Mouse (Mus musculus): ENCODE measurements at regions not wholly inside any gene's neighbourhood (a gene's known extent, or its start where the extent isn't known, plus 50 kb on each side); places are given as distances from the start of the nearest gene placed in this dataset.

DNA sequence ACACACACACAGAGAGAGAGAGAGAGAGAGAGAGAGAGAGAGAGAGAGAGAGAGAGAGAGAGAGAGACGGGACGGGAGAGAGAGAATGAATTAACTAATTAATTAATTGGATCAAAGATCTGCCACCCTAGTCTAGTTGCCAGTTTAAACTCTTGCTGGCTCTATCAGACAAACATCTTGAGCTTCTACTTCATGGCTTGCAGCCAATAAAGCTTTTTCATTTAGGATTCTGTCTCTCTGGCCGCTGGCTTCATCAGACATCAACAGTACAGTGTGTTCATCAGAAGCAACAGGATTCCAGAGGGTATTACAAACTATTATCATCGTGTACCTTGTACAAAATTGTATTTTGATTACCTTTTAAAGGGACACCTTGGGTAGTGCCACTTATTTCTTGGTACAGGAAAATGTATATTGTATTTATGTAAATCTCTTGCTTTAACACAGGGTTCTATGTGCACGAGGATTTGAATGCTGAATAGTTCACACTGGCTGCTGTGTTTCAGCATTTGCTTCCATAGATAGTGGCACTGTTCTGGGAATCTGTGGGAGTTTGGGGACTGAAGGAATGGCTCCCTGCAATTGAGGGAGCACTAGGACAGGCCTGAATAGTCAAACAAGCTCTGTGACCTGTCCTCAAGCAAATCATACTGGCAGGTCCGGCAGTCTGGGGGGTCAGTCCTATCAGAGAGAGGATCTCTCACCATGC, 293.9 kb upstream of the Sphkap start:
- Histone ChIP-seq H3K4me2 (no peak overlapping the region), H3K9me3 (no peaks in the 10 kb centered on the region), H3K4me1 (no peaks in the 10 kb centered on the region), H3K27me3 (replicated peaks) (no peaks in the 10 kb centered on the region), H3K4me3 (replicated peaks) (no peak overlapping the region), H3K36me3 (no peaks in the 10 kb centered on the region), H3K27ac (no peak overlapping the region), H3K9ac (no peak overlapping the region)
- no peak for ATAC-seq (ENCODE audit: insufficient read depth, low FRiP score, low read depth)
- 59% methylated on average over 6 of the region's 6 CpGs for WGBS

DNA sequence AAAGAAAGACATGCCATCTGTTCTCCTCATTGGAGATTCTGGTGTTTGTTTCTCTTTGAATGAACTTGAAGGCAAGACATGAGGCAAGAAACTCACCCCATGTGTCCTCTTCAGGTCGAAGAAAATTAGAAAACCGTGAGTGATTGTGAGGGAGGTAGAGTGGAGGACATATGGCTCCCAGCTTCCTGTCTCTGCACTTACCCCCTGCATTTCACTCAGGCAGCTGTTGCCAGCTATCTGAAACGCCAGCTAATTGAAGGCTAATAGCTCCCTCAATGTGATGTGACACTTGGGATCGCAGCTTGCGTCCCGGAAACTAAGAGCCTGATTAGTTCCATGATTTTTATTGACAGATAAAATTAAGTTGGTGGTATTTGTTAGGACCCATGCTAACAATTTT, 289.4 kb upstream of the Sphkap start:
- no peak overlapping the region for H3K27ac ChIP-seq
- 43% methylated on average over 6 of the region's 6 CpGs for WGBS
- no peaks in the 10 kb centered on the region for H3K4me1 ChIP-seq
- ATAC-seq (ENCODE audit: insufficient read depth, low FRiP score, low read depth): no peak
- no peak overlapping the region for H3K4me2 ChIP-seq
- no peak overlapping the region for H3K9ac ChIP-seq
- H3K27me3 ChIP-seq (replicated peaks): no peaks in the 10 kb centered on the region
- H3K4me3 ChIP-seq (replicated peaks): no peak overlapping the region
- no peaks in the 10 kb centered on the region for H3K9me3 ChIP-seq
- H3K36me3 ChIP-seq: no peaks in the 10 kb centered on the region

DNA sequence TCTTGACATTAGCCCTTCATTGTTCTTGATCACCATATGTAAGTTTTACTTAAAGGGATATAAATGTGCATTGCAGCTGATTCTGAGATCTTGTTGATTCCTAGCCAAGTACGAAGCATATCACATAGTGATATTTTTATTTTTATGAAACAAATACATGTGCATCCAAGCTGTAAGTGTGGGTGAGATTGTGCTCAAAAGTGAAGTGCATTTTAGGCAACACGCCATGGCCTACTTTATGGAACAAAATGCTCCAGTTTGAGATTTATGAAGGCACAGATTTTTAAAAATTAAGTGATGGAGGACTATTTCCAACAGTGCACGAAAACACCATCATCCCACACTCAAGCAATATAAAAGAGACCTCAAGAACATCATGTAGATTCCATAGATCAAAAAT, 277.2 kb upstream of the Sphkap start:
- no peak overlapping the region for H3K4me3 ChIP-seq (replicated peaks)
- H3K9me3 ChIP-seq: no peaks in the 10 kb centered on the region
- H3K4me1 ChIP-seq: no peaks in the 10 kb centered on the region
- no peaks in the 10 kb centered on the region for H3K27me3 ChIP-seq (replicated peaks)
- ATAC-seq (ENCODE audit: insufficient read depth, low FRiP score, low read depth): no peak
- 71% methylated on average over 3 of the region's 3 CpGs for WGBS
- H3K4me2 ChIP-seq: no peak overlapping the region
- H3K36me3 ChIP-seq: no peaks in the 10 kb centered on the region
- no peak overlapping the region for H3K27ac ChIP-seq
- no peak overlapping the region for H3K9ac ChIP-seq

DNA sequence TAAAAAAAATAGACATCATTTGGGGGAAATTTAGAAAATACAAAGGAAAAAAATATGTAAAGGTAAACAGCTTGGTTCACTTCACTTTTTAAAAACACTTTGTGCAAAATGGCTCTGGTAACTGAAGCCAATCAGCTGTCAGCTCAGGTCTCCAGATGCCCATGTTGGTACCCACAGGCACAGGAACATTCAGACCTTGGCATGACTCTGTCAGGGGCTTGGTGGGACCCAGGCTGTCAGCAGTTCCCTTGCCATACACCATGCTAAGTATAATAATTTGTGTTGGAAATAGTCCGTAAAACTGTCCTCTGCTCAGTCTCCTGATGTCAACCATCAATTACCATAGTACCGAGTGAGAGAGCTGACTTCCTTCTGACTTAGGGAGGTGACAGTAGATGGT, 257.3 kb upstream of the Sphkap start:
- WGBS: 82% methylated on average over 2 of the region's 2 CpGs
- H3K4me3 ChIP-seq (replicated peaks): no peak overlapping the region
- H3K36me3 ChIP-seq: no peaks in the 10 kb centered on the region
- no peak overlapping the region for H3K27ac ChIP-seq
- no peak overlapping the region for H3K9ac ChIP-seq
- H3K9me3 ChIP-seq: no peaks in the 10 kb centered on the region
- no peak overlapping the region for H3K4me2 ChIP-seq
- ATAC-seq (ENCODE audit: insufficient read depth, low FRiP score, low read depth): no peak
- no peaks in the 10 kb centered on the region for H3K4me1 ChIP-seq
- H3K27me3 ChIP-seq (replicated peaks): no peaks in the 10 kb centered on the region

DNA sequence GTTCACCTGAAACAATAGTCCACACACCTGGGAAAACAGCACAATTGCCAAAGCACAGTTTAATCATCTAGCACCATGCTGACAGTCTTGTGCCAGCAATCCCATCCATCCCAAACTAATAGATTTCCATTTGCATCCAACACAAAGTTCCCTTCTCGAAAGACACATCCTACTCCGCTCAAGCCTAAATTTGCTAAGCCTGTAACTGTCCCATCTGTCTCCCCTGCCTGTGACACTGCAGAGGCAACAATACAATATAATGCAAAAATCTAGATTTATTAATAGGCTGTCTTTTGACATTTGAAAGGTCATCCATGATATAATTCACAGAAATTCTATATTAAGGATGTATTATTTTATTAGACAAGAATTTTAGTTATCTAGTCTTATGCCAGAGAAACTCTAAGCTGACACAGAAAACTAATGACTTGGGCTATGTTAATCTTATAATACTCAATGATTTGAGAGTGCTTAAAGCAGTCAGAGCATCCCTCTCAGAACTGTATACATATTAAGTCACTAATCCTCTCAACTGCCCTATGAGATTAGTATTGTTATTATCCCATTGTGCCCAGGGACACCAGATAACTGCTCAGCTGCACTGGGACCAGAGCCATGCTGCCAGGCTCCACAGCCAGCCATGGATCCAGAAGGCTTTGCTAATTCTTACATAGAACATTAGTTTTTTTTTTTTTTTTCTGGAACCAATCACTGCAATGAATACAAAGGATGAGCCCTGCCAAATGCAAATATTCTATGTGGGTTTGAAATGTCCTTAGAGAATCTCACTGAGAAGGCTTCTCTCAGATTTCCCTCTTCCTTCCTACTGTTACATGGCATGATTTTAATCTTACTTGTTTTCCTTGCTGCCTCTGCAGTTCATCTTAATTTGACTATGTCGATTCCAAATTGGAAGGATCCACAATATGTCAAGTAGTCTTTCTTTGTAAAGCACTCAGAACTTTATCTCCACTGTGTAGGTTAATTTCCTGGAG, 254.1 kb upstream of the Sphkap start:
- H3K4me1 ChIP-seq: no peaks in the 10 kb centered on the region
- H3K27me3 ChIP-seq (replicated peaks): no peaks in the 10 kb centered on the region
- H3K9ac ChIP-seq: no peak overlapping the region
- H3K4me3 ChIP-seq (replicated peaks): no peak overlapping the region
- no peak overlapping the region for H3K27ac ChIP-seq
- no peak for ATAC-seq (ENCODE audit: insufficient read depth, low FRiP score, low read depth)
- H3K9me3 ChIP-seq: no peaks in the 10 kb centered on the region
- no peak overlapping the region for H3K4me2 ChIP-seq
- 83% methylated on average over 3 of the region's 3 CpGs for WGBS
- no peaks in the 10 kb centered on the region for H3K36me3 ChIP-seq

DNA sequence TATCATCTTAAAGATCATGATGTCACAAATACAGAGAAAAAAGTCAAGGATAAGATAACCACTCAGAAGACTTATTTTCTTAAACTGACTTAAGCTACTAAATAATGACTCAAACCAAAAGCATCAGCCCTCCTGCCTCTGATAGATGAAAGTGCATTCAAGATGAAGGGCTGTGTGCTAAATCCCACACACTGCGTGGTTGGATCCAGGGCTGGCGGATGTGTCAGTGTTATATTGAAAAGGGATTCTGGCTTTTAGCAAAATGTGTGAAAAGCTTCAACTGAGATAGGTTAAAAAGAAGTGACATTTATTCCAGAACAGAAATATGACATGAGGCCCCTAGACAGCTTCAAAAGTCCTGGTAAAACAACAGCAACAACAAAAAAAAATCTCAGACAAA, 245.7 kb upstream of the Sphkap start:
- no peak for ATAC-seq (ENCODE audit: insufficient read depth, low FRiP score, low read depth)
- Histone ChIP-seq H3K4me1 (no peaks in the 10 kb centered on the region), H3K9ac (no peak overlapping the region), H3K27ac (no peak overlapping the region), H3K36me3 (no peaks in the 10 kb centered on the region), H3K27me3 (replicated peaks) (no peaks in the 10 kb centered on the region), H3K4me3 (replicated peaks) (no peak overlapping the region), H3K4me2 (no peak overlapping the region), H3K9me3 (no peaks in the 10 kb centered on the region)
- WGBS: 80% methylated on average over 2 of the region's 2 CpGs

DNA sequence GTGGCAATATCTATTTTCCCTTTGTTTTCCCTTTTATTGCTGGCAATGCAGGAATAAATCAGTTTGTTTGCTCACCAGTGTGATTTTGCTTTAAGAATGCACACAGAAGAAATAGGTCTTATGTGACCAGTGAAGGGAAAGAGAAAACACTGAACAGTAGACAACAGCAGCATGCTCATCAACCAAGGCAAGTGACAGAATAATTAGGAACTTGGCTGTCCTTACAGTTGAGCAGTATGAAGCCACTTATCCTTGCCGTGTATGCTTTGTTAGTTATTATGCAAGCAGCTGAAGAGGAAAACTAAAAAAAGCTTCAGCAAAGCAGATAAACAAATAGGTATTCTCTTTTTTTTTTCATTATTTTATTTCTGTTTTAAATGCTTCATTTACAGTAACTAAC, 237.6 kb upstream of the Sphkap start:
- Histone ChIP-seq H3K27me3 (replicated peaks) (no peaks in the 10 kb centered on the region), H3K4me1 (no peaks in the 10 kb centered on the region), H3K9me3 (no peaks in the 10 kb centered on the region), H3K4me2 (no peak overlapping the region), H3K9ac (no peak overlapping the region), H3K4me3 (replicated peaks) (no peak overlapping the region), H3K36me3 (no peaks in the 10 kb centered on the region), H3K27ac (no peak overlapping the region)
- no peak for ATAC-seq (ENCODE audit: insufficient read depth, low FRiP score, low read depth)
- WGBS: 71% methylated on average over 1 of the region's 1 CpGs

DNA sequence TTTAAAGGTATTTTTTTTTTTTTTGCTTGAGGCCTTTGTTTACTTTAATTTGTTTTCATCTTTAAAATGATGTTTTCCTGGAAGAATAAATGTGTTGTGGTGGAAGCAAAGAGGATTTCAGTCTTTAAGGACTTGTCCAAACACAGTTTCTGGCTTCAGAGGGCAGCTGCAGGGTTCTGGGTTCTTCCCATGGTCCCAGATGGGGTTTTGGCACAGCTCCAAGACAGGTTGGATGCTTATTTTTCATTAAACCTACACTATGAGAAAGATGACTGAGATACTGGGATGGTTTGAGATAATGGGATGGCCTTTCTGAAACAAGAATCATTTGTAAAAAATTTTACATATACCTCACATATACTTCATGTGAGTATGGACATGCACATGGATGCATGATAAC, 234.7 kb upstream of the Sphkap start:
- H3K27ac ChIP-seq: no peak overlapping the region

DNA sequence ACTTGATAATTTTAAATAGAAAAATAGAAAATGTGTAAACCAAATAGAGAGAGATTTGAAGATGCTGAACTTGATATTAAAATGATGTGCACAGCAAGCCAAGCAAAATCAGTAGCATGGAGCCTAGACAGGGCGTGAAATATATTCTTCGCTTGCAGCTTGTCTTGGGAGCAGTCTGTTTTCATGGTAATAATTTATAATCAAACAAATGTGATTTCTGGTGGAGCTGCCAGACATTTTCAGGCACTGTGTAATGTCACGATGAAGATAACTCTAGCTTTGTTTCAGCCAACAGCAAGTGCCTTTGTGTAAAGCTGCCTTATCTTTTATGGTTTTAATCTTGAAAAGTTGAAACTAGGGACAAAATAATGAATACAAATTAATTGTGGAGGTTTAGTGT, 228.1 kb upstream of the Sphkap start:
- Histone ChIP-seq H3K36me3 (no peaks in the 10 kb centered on the region), H3K4me1 (no peaks in the 10 kb centered on the region), H3K9me3 (no peaks in the 10 kb centered on the region)

More for the DNA sequence above, 234.7 kb upstream of the Sphkap start:
- Histone ChIP-seq H3K4me3 (replicated peaks) (no peak overlapping the region), H3K27me3 (replicated peaks) (no peaks in the 10 kb centered on the region), H3K4me1 (no peaks in the 10 kb centered on the region), H3K36me3 (no peaks in the 10 kb centered on the region), H3K9me3 (no peaks in the 10 kb centered on the region), H3K4me2 (no peak overlapping the region), H3K9ac (no peak overlapping the region)
- ATAC-seq (ENCODE audit: insufficient read depth, low FRiP score, low read depth): no peak

DNA sequence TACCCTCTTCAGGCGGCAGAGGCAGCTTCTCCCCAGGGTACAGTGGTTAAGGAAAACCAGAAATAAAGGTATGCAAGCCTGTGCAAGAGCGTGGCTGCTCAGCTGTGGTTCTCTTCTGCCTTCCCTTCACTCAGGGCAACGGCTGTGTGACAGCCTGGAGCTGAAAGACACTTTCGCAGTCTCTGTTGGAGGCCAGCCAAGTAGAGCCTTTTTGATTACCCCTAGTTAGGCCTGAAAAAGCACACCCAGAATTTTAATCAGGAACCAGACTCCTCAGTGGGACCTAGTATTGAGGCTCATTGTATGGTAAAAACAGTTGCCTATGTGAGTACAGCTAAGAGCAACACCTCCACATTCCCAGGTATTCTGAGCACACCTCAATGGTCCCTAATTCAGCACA, 223.8 kb upstream of the Sphkap start:
- H3K4me3 ChIP-seq (replicated peaks): no peak overlapping the region
- H3K9me3 ChIP-seq: no peaks in the 10 kb centered on the region
- no peak overlapping the region for H3K27ac ChIP-seq
- no peak overlapping the region for H3K9ac ChIP-seq
- ATAC-seq (ENCODE audit: insufficient read depth, low FRiP score, low read depth): no peak
- no peaks in the 10 kb centered on the region for H3K36me3 ChIP-seq
- H3K4me1 ChIP-seq: no peaks in the 10 kb centered on the region
- WGBS: 38% methylated on average over 4 of the region's 4 CpGs
- no peaks in the 10 kb centered on the region for H3K27me3 ChIP-seq (replicated peaks)
- no peak overlapping the region for H3K4me2 ChIP-seq

More for the DNA sequence above, 228.1 kb upstream of the Sphkap start:
- H3K4me2 ChIP-seq: no peak overlapping the region
- ATAC-seq (ENCODE audit: insufficient read depth, low FRiP score, low read depth): no peak
- H3K4me3 ChIP-seq (replicated peaks): no peak overlapping the region
- no peaks in the 10 kb centered on the region for H3K27me3 ChIP-seq (replicated peaks)
- H3K27ac ChIP-seq: no peak overlapping the region
- 71% methylated on average over 3 of the region's 3 CpGs for WGBS
- H3K9ac ChIP-seq: no peak overlapping the region

DNA sequence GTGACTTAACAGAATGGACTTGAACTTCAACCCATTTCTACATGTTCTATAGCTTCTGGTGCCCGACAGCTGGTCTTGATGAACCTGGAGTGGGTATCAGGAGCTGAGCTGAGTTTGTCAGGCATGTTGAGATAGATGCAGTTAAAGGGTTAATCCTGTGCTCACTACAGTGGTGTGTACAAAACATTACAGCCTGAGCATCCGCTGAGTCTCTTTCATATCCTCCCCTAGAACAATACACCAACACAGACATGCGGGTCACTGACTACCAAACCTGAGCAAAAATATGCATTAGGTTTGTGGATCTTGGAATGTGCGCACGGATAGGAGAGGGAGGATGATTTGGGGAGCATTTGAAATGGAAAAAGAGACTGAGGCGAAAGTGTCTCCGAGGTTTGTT, 223.4 kb upstream of the Sphkap start:
- Histone ChIP-seq H3K4me2 (no peak overlapping the region), H3K27me3 (replicated peaks) (no peaks in the 10 kb centered on the region)
- no peak for ATAC-seq (ENCODE audit: insufficient read depth, low FRiP score, low read depth)

DNA sequence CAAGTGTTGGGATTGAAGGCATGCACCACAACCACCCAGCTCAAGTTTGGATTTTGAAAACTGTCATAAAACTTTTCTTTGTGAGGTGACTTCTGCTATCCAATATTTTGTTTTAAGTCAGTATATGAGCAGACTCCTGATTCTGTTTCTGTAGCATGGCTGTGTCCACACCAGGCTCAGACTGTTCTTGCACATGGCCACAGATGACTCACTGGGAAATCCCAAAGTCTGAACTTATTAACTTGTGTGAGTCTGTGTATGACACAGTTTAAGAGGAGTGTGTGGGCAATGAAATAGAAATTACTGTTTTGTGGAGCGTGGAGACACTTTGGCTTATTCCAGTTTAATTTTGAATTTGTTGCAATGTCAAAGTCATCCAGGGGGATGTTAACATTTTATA, 179.3 kb upstream of the Sphkap start:
- 78% methylated on average over 1 of the region's 1 CpGs for WGBS

More for the DNA sequence above, 223.4 kb upstream of the Sphkap start:
- Histone ChIP-seq H3K36me3 (no peaks in the 10 kb centered on the region), H3K9ac (no peak overlapping the region), H3K9me3 (no peaks in the 10 kb centered on the region), H3K27ac (no peak overlapping the region), H3K4me3 (replicated peaks) (no peak overlapping the region), H3K4me1 (no peaks in the 10 kb centered on the region)
- WGBS: 74% methylated on average over 7 of the region's 7 CpGs

More for the DNA sequence above, 179.3 kb upstream of the Sphkap start:
- no peaks in the 10 kb centered on the region for H3K4me1 ChIP-seq
- no peaks in the 10 kb centered on the region for H3K27me3 ChIP-seq (replicated peaks)
- ATAC-seq (ENCODE audit: insufficient read depth, low FRiP score, low read depth): no peak
- no peak overlapping the region for H3K9ac ChIP-seq
- no peak overlapping the region for H3K4me3 ChIP-seq (replicated peaks)
- no peak overlapping the region for H3K4me2 ChIP-seq
- H3K36me3 ChIP-seq: no peaks in the 10 kb centered on the region
- H3K9me3 ChIP-seq: no peaks in the 10 kb centered on the region
- H3K27ac ChIP-seq: no peak overlapping the region

Measured in stomach, embryonic 15.5 days (tissue).